ENCODE assay signal across 26 mouse cellular contexts in genomic region chr11:21328141-21328540, GRCm38 (mm10).
"Had no signal": no experiment of that assay in that cellular context is flagged by ENCODE, and none has a peak within 500 bp of the region (broad histone marks: within the 10 kb centered on the region; RNA-seq: fewer than 3 reads in every experiment).

No protein-coding gene starts in this region.

- ATAC-seq: forebrain, embryonic 13.5 days; forebrain, embryonic 14.5 days; forebrain, embryonic 15.5 days; forebrain, postnatal 0 days had no signal

- H3K27ac ChIP-seq: embryonic facial prominence, embryonic 10.5 days; embryonic facial prominence, embryonic 12.5 days; embryonic facial prominence, embryonic 13.5 days; embryonic facial prominence, embryonic 15.5 days; forebrain, embryonic 10.5 days; forebrain, embryonic 12.5 days; forebrain, embryonic 13.5 days; forebrain, embryonic 15.5 days; gastrocnemius, adult 2 months; heart, adult 2 months; heart, embryonic 10.5 days had no signal

- DNase-seq: cerebellum, adult 9-10 months; cerebellum, adult 9-11 months; cerebellum, postnatal 10 days; cerebellum, postnatal 14 days; cerebellum, postnatal 25 days; cerebellum, postnatal 36 days; embryo, embryonic 11 days; forebrain, postnatal 0 days; gastrocnemius, adult 2 months; gastrocnemius, postnatal 10 days; gastrocnemius, postnatal 14 days; gastrocnemius, postnatal 25 days; gastrocnemius, postnatal 36 days; heart, adult 18-20 months; heart, adult 2 months had no signal

- H3K4me3 ChIP-seq: embryonic facial prominence, embryonic 10.5 days; embryonic facial prominence, embryonic 12.5 days; embryonic facial prominence, embryonic 13.5 days; embryonic facial prominence, embryonic 15.5 days; erythroblast, embryonic 14.5 days; forebrain, embryonic 10.5 days; forebrain, embryonic 12.5 days; forebrain, embryonic 13.5 days; forebrain, embryonic 15.5 days; gastrocnemius, adult 2 months; heart, adult 2 months; heart, embryonic 10.5 days had no signal

- H3K27me3 ChIP-seq: embryonic facial prominence, embryonic 12.5 days; embryonic facial prominence, embryonic 13.5 days; embryonic facial prominence, embryonic 15.5 days; forebrain, embryonic 12.5 days; forebrain, embryonic 13.5 days; forebrain, embryonic 15.5 days had no signal

- H3K4me2 ChIP-seq: embryonic facial prominence, embryonic 12.5 days; embryonic facial prominence, embryonic 13.5 days; embryonic facial prominence, embryonic 15.5 days; forebrain, embryonic 12.5 days; forebrain, embryonic 13.5 days; forebrain, embryonic 15.5 days had no signal

- H3K4me1 ChIP-seq: embryonic facial prominence, embryonic 10.5 days; embryonic facial prominence, embryonic 12.5 days; embryonic facial prominence, embryonic 13.5 days; embryonic facial prominence, embryonic 15.5 days; forebrain, embryonic 10.5 days; forebrain, embryonic 12.5 days; forebrain, embryonic 13.5 days; forebrain, embryonic 15.5 days; heart, embryonic 10.5 days had no signal

- H3K9ac ChIP-seq: embryonic facial prominence, embryonic 12.5 days; embryonic facial prominence, embryonic 13.5 days; embryonic facial prominence, embryonic 15.5 days; forebrain, embryonic 12.5 days; forebrain, embryonic 13.5 days; forebrain, embryonic 15.5 days; forebrain, postnatal 0 days had no signal

- H3K9me3 ChIP-seq: embryonic facial prominence, embryonic 10.5 days; embryonic facial prominence, embryonic 12.5 days; embryonic facial prominence, embryonic 13.5 days; embryonic facial prominence, embryonic 15.5 days; forebrain, embryonic 10.5 days; forebrain, embryonic 12.5 days; forebrain, embryonic 13.5 days; forebrain, embryonic 15.5 days; heart, embryonic 10.5 days had no signal
